Mouse (Mus musculus) midbrain, embryonic 13.5 days (tissue): ENCODE results near the gene Galnt2. TPM values are rescaled to one million over a fixed set of nuclear protein-coding genes. Genes with fewer than 3 reads are reported as not detected.
A peak's percentile ranks its signal among the peaks of the same experiment; 100 is the strongest.

Experiments used
- ATAC-seq: fragments of 200-750 bp; cut with Nextera tagmentation; 2 replicates; pipeline ENCODE4 v1.8.0; 2017; ENCODE audit warnings: mild to moderate bottlenecking, moderate TSS enrichment, moderate library complexity
- H3K27ac ChIP-seq: fragments of 300-500 bp; sonication (generic); 2 replicates; pipeline ENCODE4 v1.5.1; 2015; ENCODE audit warnings: inconsistent platforms, mild to moderate bottlenecking, moderate library complexity
- H3K27me3 ChIP-seq: fragments of 300-500 bp; sonication (generic); 2 replicates; pipeline ENCODE4 v1.6.1; 2015; ENCODE audit warnings: mild to moderate bottlenecking, inconsistent platforms
- H3K36me3 ChIP-seq: fragments of 300-500 bp; sonication (generic); 2 replicates; pipeline ENCODE4 v1.6.1; 2015; ENCODE audit warnings: mild to moderate bottlenecking, inconsistent platforms
- H3K4me1 ChIP-seq: fragments of 300-500 bp; sonication (generic); replicated peaks from 2 replicates; pipeline ENCODE4 v1.6.1; 2015; ENCODE audit warnings: inconsistent platforms
- H3K4me2 ChIP-seq: fragments of 300-500 bp; sonication (generic); replicated peaks from 2 replicates; pipeline ENCODE4 v1.6.1; 2015; ENCODE audit warnings: moderate library complexity, mild to moderate bottlenecking, inconsistent platforms
- H3K4me3 ChIP-seq: fragments of 300-500 bp; sonication (generic); replicated peaks from 2 replicates; pipeline ENCODE4 v1.5.1; 2015; ENCODE audit warnings: mild to moderate bottlenecking, inconsistent platforms
- H3K9ac ChIP-seq: fragments of 300-500 bp; sonication (generic); replicated peaks from 2 replicates; pipeline ENCODE4 v1.6.1; 2015; ENCODE audit warnings: mild to moderate bottlenecking, inconsistent platforms
- H3K9me3 ChIP-seq: fragments of 300-500 bp; sonication (generic); 2 replicates; pipeline ENCODE4 v1.6.1; 2016; ENCODE audit warnings: mild to moderate bottlenecking, inconsistent platforms
- WGBS: fragments of 180-500 bp; shearing (Covaris S2); methylation state at CpG from one replicate; pipeline ENCODE4 v1.1.7; 2015; 5-methylcytosine and 5-hydroxymethylcytosine counted together
- polyA plus RNA-seq: library from polyadenylated mRNA; unstranded; fragments of >200 nt; fragmentation: Nextera tagmentation; extraction: Ambion mirVana; gene quantifications from 2 replicates; pipeline ENCODE4 v1.2.1, GENCODE M21; 2015

The Galnt2 gene
- polyA plus RNA-seq, 1 experiment from 2014 or later: 53.5 TPM

- 83% methylated on average over 3 of the region's 3 CpGs for WGBS
- peaks cover 12% of the 10 kb centered on the region for H3K4me1 ChIP-seq
- H3K27ac ChIP-seq: no peak overlapping the region
- no peak overlapping the region for H3K4me3 ChIP-seq
- H3K4me2 ChIP-seq: no peak overlapping the region
- no peaks in the 10 kb centered on the region for H3K27me3 ChIP-seq
- H3K36me3 ChIP-seq: peaks cover 98% of the 10 kb centered on the region
- H3K9me3 ChIP-seq: no peaks in the 10 kb centered on the region
- ATAC-seq: no peak
- H3K9ac ChIP-seq: 0 out of 2 replicates have a peak overlapping the region, but pooled peaks have one; percentile 3
Measured at GRCm38 (mm10) chr8:124339742-124340141, 108.6 kb downstream of the Galnt2 start.

DNA sequence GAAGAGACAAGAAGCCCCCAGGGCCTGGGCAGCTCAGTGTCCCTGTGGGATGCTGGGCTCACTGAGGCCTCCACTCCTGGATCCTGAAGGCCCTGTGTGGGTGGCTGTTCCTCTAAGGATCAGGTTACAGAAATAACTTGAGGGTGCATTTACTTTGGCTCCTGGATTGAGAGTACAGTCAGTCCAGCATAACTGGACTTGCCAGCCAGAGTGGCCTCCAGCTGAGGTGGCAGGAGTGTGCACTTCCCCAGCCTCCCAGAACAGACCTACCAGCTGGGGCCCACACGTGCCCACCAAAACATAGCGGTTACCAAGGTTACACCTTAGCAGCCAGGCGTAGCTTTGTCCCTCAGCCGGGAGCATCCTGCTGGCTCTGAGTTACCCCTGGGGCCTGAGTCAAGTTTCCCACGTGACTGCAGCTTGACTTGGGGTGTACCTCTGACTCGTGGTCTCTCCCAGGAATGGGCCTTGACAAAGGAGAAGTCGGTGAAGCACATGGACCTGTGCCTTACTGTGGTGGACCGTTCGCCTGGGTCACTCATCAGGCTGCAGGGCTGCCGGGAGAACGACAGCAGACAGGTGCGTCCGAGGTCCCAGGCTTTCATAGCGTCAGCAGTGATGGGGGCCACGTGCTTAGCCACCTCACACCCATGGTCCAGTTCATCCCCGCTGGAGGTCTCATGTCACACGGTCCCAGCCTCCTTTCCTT is 109.3 kb downstream of the Galnt2 start:
- H3K9ac ChIP-seq: peak overlapping the region; percentile 32; the same call in 1 of the 2 replicates
- 66% methylated on average over 17 of the region's 17 CpGs for WGBS
- H3K4me1 ChIP-seq: peaks cover 12% of the 10 kb centered on the region
- H3K27me3 ChIP-seq: no peaks in the 10 kb centered on the region
- peak; percentile 37; the same call in 1 of the 2 replicates for ATAC-seq
- no peak overlapping the region for H3K4me3 ChIP-seq
- no peaks in the 10 kb centered on the region for H3K9me3 ChIP-seq
- H3K4me2 ChIP-seq: no peak overlapping the region
- H3K27ac ChIP-seq: no peak overlapping the region
- H3K36me3 ChIP-seq: peaks cover 97% of the 10 kb centered on the region

DNA sequence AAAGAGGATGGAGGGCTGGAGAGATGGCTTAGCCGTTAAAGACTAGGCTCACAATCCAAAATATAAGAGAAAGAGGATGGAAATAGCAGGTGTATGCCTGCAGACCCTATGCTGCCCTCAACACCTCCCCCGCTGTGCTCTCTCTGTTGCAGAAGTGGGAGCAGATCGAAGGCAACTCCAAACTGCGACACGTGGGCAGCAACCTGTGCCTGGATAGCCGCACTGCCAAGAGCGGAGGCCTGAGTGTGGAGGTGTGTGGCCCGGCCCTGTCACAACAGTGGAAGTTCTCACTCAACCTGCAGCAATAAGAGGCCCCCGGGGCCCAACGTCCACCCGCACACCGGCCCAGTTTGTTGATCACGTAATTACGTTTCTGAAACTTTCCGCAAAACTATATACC is 112.0 kb downstream of the Galnt2 start:
- H3K36me3 ChIP-seq: peaks cover 71% of the 10 kb centered on the region
- no peaks in the 10 kb centered on the region for H3K9me3 ChIP-seq
- no peaks in the 10 kb centered on the region for H3K27me3 ChIP-seq
- H3K9ac ChIP-seq: no peak overlapping the region
- H3K27ac ChIP-seq: no peak overlapping the region
- 98% methylated on average over 15 of the region's 15 CpGs for WGBS
- no peak overlapping the region for H3K4me3 ChIP-seq
- no peak for ATAC-seq
- H3K4me1 ChIP-seq: peaks cover 17% of the 10 kb centered on the region
- H3K4me2 ChIP-seq: no peak overlapping the region

DNA sequence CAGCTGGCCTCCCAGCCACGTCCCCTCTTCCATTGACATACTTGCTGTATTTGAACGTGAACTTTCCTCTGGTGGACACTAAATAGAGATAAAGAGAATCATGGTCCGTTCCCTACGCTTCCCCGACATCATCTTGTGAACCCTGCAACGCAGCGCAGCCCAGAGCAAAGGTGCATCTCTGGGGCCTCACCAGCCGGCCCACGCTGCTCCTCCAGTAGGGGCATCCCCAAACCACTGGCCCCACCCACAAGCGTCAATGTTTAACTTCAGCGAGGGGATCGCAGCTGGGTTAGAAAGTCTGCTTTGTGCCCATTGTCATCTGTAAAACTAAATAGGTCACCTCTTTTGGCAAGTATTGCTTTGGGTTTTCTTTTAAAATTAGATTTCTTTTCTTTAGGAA is 112.8 kb downstream of the Galnt2 start:
- H3K4me1 ChIP-seq: peaks cover 20% of the 10 kb centered on the region
- H3K27me3 ChIP-seq: no peaks in the 10 kb centered on the region
- H3K9me3 ChIP-seq: no peaks in the 10 kb centered on the region
- no peak overlapping the region for H3K4me2 ChIP-seq
- peaks cover 62% of the 10 kb centered on the region for H3K36me3 ChIP-seq
- H3K27ac ChIP-seq: no peak overlapping the region
- 94% methylated on average over 12 of the region's 12 CpGs for WGBS
- no peak overlapping the region for H3K9ac ChIP-seq
- no peak overlapping the region for H3K4me3 ChIP-seq
- ATAC-seq: no peak

DNA sequence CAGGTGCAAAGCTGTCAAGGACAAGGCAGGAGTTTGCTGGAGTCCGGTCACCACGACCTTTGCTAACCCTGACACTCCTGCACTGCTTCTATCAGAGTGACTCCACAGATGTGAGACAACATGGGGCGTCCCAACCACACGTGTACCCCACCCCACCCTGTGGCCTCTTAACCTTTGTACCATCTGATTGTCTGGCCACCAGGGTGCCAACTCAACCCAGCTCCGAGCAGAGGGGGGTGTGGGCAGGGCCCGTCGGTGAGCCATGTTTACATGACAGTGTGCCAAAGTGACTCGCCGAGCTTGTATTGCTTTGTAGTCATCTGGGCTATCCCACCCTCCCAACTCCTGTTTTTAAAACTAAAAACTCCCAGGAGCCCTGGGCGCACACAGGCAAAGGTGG is 113.9 kb downstream of the Galnt2 start:
- Histone ChIP-seq H3K4me2 (no peak overlapping the region), H3K36me3 (peaks cover 52% of the 10 kb centered on the region), H3K9ac (no peak overlapping the region), H3K27me3 (no peaks in the 10 kb centered on the region), H3K27ac (no peak overlapping the region), H3K4me3 (no peak overlapping the region), H3K9me3 (no peaks in the 10 kb centered on the region), H3K4me1 (peaks cover 13% of the 10 kb centered on the region)
- WGBS: 85% methylated on average over 10 of the region's 10 CpGs
- no peak for ATAC-seq

GRCm38 (mm10) chr8:124346852-124347523 is 115.8 kb downstream of the Galnt2 start:
- Histone ChIP-seq H3K27me3 (no peaks in the 10 kb centered on the region), H3K36me3 (peaks cover 34% of the 10 kb centered on the region), H3K27ac (no peak overlapping the region), H3K4me2 (no peak overlapping the region), H3K4me3 (no peak overlapping the region), H3K9me3 (no peaks in the 10 kb centered on the region), H3K9ac (no peak overlapping the region), H3K4me1 (peaks cover 8% of the 10 kb centered on the region; the same call in 1 of the 2 replicates)
- ATAC-seq: peak; percentile 61
- 48% methylated on average over 19 of the region's 19 CpGs for WGBS

- Histone ChIP-seq H3K4me3 (no peak overlapping the region), H3K27me3 (no peaks in the 10 kb centered on the region), H3K4me1 (peaks cover 8% of the 10 kb centered on the region; the same call in 1 of the 2 replicates), H3K4me2 (no peak overlapping the region), H3K36me3 (peaks cover 23% of the 10 kb centered on the region), H3K27ac (no peak overlapping the region), H3K9ac (no peak overlapping the region), H3K9me3 (no peaks in the 10 kb centered on the region)
- WGBS: 64% methylated on average over 1 of the region's 1 CpGs
- no peak for ATAC-seq
Measured at GRCm38 (mm10) chr8:124348087-124348486, 116.9 kb downstream of the Galnt2 start.

DNA sequence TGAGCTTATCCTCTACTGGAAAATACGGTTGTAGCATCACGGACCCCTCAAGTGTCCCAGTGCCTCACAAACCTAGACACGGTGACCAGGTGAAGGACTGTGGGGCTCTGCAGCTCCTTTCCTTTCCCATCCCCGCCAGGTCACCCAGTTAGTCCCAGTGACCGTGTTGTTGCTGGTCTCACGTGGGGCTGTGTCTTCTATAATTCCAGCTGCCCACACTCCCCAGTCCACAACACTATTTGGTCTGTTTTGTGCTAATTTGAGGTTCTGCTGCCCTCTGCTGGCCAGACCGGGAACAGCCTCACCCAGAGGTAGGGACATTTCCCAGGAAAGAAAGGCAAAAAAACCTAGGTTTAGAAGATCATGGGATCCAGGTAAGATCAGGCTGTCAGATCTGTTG is 118.5 kb downstream of the Galnt2 start:
- Histone ChIP-seq H3K9ac (no peak overlapping the region), H3K4me1 (peaks cover 8% of the 10 kb centered on the region; the same call in 1 of the 2 replicates), H3K9me3 (no peaks in the 10 kb centered on the region), H3K4me2 (no peak overlapping the region), H3K4me3 (no peak overlapping the region), H3K36me3 (peaks cover 7% of the 10 kb centered on the region), H3K27ac (no peak overlapping the region), H3K27me3 (no peaks in the 10 kb centered on the region)
- WGBS: 37% methylated on average over 7 of the region's 7 CpGs
- ATAC-seq: peak; percentile 55

- no peak for ATAC-seq
- Histone ChIP-seq H3K27ac (no peak overlapping the region), H3K4me1 (peaks cover 8% of the 10 kb centered on the region; the same call in 1 of the 2 replicates), H3K4me2 (no peak overlapping the region), H3K9me3 (no peaks in the 10 kb centered on the region), H3K27me3 (no peaks in the 10 kb centered on the region), H3K4me3 (no peak overlapping the region), H3K9ac (no peak overlapping the region), H3K36me3 (no peaks in the 10 kb centered on the region)
- 65% methylated on average over 5 of the region's 5 CpGs for WGBS
Measured at GRCm38 (mm10) chr8:124351636-124352035, 120.4 kb downstream of the Galnt2 start.

GRCm38 (mm10) chr8:124360911-124361310 is 129.7 kb downstream of the Galnt2 start:
- no peak overlapping the region for H3K4me3 ChIP-seq
- H3K36me3 ChIP-seq: no peaks in the 10 kb centered on the region
- no peak overlapping the region for H3K4me2 ChIP-seq
- 82% methylated on average over 3 of the region's 3 CpGs for WGBS
- H3K9me3 ChIP-seq: peaks cover 4% of the 10 kb centered on the region; the same call in 1 of the 2 replicates
- H3K27me3 ChIP-seq: no peaks in the 10 kb centered on the region
- no peaks in the 10 kb centered on the region for H3K4me1 ChIP-seq
- no peak overlapping the region for H3K27ac ChIP-seq
- no peak overlapping the region for H3K9ac ChIP-seq
- no peak for ATAC-seq

DNA sequence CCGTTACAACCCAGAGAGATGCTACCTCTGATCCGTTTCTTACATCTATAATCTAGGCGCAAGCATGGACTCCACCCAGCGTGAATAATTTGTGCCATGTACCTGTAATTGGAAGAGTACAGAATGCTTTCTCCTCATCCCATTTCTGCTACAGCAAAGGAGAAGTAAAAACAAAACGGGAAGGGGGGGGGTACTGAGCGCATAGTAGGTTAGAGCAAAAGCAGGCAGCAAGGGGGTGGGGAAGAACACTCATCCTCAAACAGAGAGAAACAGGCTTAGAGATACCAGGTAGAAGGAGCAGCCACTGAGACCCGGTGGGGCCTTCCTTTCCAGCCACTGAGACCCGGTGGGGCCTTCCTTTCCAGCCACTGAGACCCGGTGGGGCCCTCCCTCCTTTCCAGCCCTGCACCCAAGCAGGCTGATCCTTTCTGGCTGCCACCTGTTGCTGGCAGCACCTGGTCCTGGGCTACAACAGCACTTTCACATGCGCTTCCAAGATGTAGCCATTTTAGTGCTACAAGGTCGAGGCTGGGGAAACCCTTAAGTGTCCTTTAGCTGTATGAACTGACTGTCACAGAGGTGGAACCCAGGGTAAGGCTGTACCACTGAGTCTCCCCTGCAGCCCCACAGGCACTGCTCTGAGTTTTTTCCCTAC is 130.7 kb downstream of the Galnt2 start:
- ATAC-seq: no peak
- H3K9me3 ChIP-seq: peaks cover 4% of the 10 kb centered on the region; the same call in 1 of the 2 replicates
- WGBS: 81% methylated on average over 11 of the region's 11 CpGs
- no peaks in the 10 kb centered on the region for H3K27me3 ChIP-seq
- no peaks in the 10 kb centered on the region for H3K36me3 ChIP-seq
- no peak overlapping the region for H3K4me2 ChIP-seq
- no peak overlapping the region for H3K27ac ChIP-seq
- no peak overlapping the region for H3K9ac ChIP-seq
- H3K4me1 ChIP-seq: no peaks in the 10 kb centered on the region
- no peak overlapping the region for H3K4me3 ChIP-seq

DNA sequence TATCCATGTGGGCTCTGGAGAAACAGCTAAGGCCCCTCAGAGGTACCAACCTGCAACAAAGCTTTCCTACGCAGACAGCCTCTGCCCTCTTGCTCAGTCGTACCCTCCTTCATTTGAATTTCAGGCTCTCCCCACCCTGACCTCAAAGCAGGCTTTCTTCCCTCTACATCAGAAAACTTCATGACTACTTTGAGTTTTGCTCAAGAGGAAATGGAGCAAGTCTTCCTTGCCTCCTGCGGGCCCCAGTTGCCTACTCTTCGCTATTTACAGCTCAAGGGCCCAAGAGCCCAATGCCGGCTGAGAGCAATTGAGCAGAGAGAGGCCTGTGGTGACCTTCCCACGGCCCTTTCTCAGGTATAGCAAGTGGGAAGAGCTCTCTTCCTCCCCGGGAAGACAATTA is 131.4 kb downstream of the Galnt2 start:
- H3K27ac ChIP-seq: no peak overlapping the region
- no peak overlapping the region for H3K4me3 ChIP-seq
- H3K4me1 ChIP-seq: no peaks in the 10 kb centered on the region
- H3K36me3 ChIP-seq: no peaks in the 10 kb centered on the region
- ATAC-seq: no peak
- 85% methylated on average over 7 of the region's 7 CpGs for WGBS
- no peaks in the 10 kb centered on the region for H3K27me3 ChIP-seq
- H3K9me3 ChIP-seq: peaks cover 4% of the 10 kb centered on the region; the same call in 1 of the 2 replicates
- H3K9ac ChIP-seq: no peak overlapping the region
- H3K4me2 ChIP-seq: no peak overlapping the region
